In genomic region chr9:42460353-42460752, GRCm38 (mm10) we compare ENCODE assay signal across 15 mouse cellular contexts. TPM values are rescaled to one million over a fixed set of nuclear protein-coding genes. Genes with fewer than 3 reads are reported as not detected.
DNase-seq lines count a peak whose midpoint lies in the region; ATAC-seq and TF ChIP-seq lines count a peak whose summit lies in the region.
"Had no signal": no experiment of that assay in that cellular context is flagged by ENCODE, and none has a peak within 500 bp of the region (broad histone marks: within the 10 kb centered on the region; RNA-seq: fewer than 3 reads in every experiment).

No protein-coding gene starts in this region.

- H3K9ac ChIP-seq in liver, embryonic 15.5 days: peak overlapping the region; percentile 67
- H3K9ac ChIP-seq: forebrain, embryonic 15.5 days had no signal

- peaks cover 87% of the 10 kb centered on the region for H3K4me1 ChIP-seq in liver, embryonic 15.5 days (replicated peaks)

- H3K27ac ChIP-seq in layer of hippocampus, adult 2 months: peak overlapping the region; percentile 79; the same call in 1 of the 2 replicates
- H3K27ac ChIP-seq in liver, embryonic 15.5 days (replicated peaks): peak overlapping the region; percentile 99
- H3K27ac ChIP-seq: forebrain, embryonic 15.5 days had no signal

- no peak for TF ChIP-seq CTCF in layer of hippocampus, adult 2 months (conservative IDR thresholded peaks at IDR 0.05)

- H3K36me3 ChIP-seq in liver, embryonic 15.5 days (replicated peaks): peaks cover 20% of the 10 kb centered on the region
- H3K36me3 ChIP-seq: forebrain, embryonic 15.5 days had no signal

- no peaks in the 10 kb centered on the region for H3K27me3 ChIP-seq in liver, embryonic 15.5 days
- H3K27me3 ChIP-seq: forebrain, embryonic 15.5 days had no signal

- H3K4me2 ChIP-seq in liver, embryonic 15.5 days: peak overlapping the region; percentile 70
- H3K4me2 ChIP-seq: forebrain, embryonic 15.5 days had no signal

- no peaks in the 10 kb centered on the region for H3K9me3 ChIP-seq in liver, embryonic 15.5 days (replicated peaks)
- H3K9me3 ChIP-seq: forebrain, embryonic 15.5 days had no signal

- DNase-seq in layer of hippocampus, adult 2 months (ENCODE audit: low spot score in 2 of 2): no peak
- no peak for DNase-seq in layer of hippocampus, adult 18-20 months (ENCODE audit: low spot score in 2 of 2)
- peak; percentile 13 for DNase-seq in ES-CJ7 (ENCODE audit: low read depth, low spot score)
- peak; percentile 43 for DNase-seq in R1 (ENCODE audit: low read depth, low spot score)
- no peak for DNase-seq in urinary bladder, postnatal 36 days (ENCODE audit: low spot score in 2 of 2)
- no peak for DNase-seq in cerebellum, adult 18-20 months
- DNase-seq: adrenal gland, postnatal 25 days; cerebellum, adult 9-10 months; embryo, embryonic 11 days; right cerebral cortex, adult 18-20 months; spleen, adult 18-20 months; thymus, adult 2 months had no signal

- no peak overlapping the region for H3K4me3 ChIP-seq in layer of hippocampus, adult 2 months
- H3K4me3 ChIP-seq in liver, embryonic 15.5 days (replicated peaks): peak overlapping the region; percentile 61
- H3K4me3 ChIP-seq: forebrain, embryonic 15.5 days had no signal

- WGBS in liver, embryonic 15.5 days (ENCODE audit: insufficient replicate concordance): 70% methylated on average over 10 of the region's 10 CpGs

- ATAC-seq in liver, embryonic 15.5 days (ENCODE audit: insufficient read depth): no peak
- ATAC-seq: activated CD4-positive, CD25-positive, alpha-beta regulatory T cell, adult 4 months; forebrain, embryonic 15.5 days had no signal

RNA-seq across cellular contexts. Expression of gene Tbcel, which starts 47.3 kb away (rescaled TPM):
- 10 to 100 TPM; 57.9 to 61.0 TPM for total RNA-seq in layer of hippocampus, adult 2 months (2021)
- 10 to 100 TPM; 57.3 to 60.6 TPM for total RNA-seq in layer of hippocampus, adult 18-20 months (2021)
- polyA plus RNA-seq in liver, embryonic 15.5 days (2015; fragmentation: Nextera tagmentation; extraction: Ambion mirVana): 11.0 and 11.9 TPM in 2 replicates

Comparison
In these comparisons a context has a peak if more than half of its experiments do, and no peak if none do; other contexts are left out.
1. DNase-seq: peak in ES-CJ7 (single experiment) and R1 (single experiment); none in layer of hippocampus, adult 2 months (0 of 2), layer of hippocampus, adult 18-20 months (0 of 2), urinary bladder, postnatal 36 days (0 of 2) and cerebellum, adult 18-20 months (0 of 2).